Mouse (Mus musculus) cerebellum, adult 8-10 months (tissue): Measurements from ENCODE around the gene Slamf6.
"Not testable (repeated sequence)": the region's sequence is repeated elsewhere in the genome, so short reads cannot be mapped to it uniquely, and the experiment has no call there.

Experiments used
- DNase-seq: peaks from one replicate; pipeline ENCODE4 v3.0.0; 2022

Gene Slamf6

GRCm38 (mm10) chr1:171917305-171918039 lies at the start of gene Slamf6:
TSS of gene Slamf6 (plus strand) at chr1:171917515.
- no peak for DNase-seq

GRCm38 (mm10) chr1:171886989-171887388 lies 30.3 kb upstream of the Slamf6 start:
- no peak for DNase-seq

- not testable (repeated sequence) for DNase-seq
These were observed 22.0 kb upstream of the Slamf6 start, which contains the start of gene Gm10521 for GRCm38 (mm10) chr1:171895364-171895763. TSS of gene Gm10521 (plus strand) at chr1:171895664.

- no peak for DNase-seq
These were observed 13.3 kb upstream of the Slamf6 start for GRCm38 (mm10) chr1:171904011-171904410.

GRCm38 (mm10) chr1:171915638-171916458 lies 1.5 kb upstream of the Slamf6 start:
- DNase-seq, result no peak

GRCm38 (mm10) chr1:171918136-171918920 lies 1.0 kb downstream of the Slamf6 start:
- no peak for DNase-seq

- DNase-seq, result no peak
These were observed 1.9 kb downstream of the Slamf6 start for GRCm38 (mm10) chr1:171919193-171919592.

- no peak for DNase-seq
These were observed 2.7 kb downstream of the Slamf6 start for GRCm38 (mm10) chr1:171919901-171920510.

GRCm38 (mm10) chr1:171920989-171921621 lies 3.8 kb downstream of the Slamf6 start:
- DNase-seq, result no peak

GRCm38 (mm10) chr1:171921641-171922040 lies 4.3 kb downstream of the Slamf6 start:
- DNase-seq, result no peak

- DNase-seq, result no peak
These were observed 5.5 kb downstream of the Slamf6 start for GRCm38 (mm10) chr1:171922844-171923243.

GRCm38 (mm10) chr1:171924900-171925299 lies 7.6 kb downstream of the Slamf6 start:
- no peak for DNase-seq

GRCm38 (mm10) chr1:171933851-171934250 lies 16.5 kb downstream of the Slamf6 start:
- no peak for DNase-seq

- no peak for DNase-seq
These were observed 21.9 kb downstream of the Slamf6 start for GRCm38 (mm10) chr1:171938952-171939948.

- no peak for DNase-seq
These were observed 23.3 kb downstream of the Slamf6 start for GRCm38 (mm10) chr1:171940626-171941025.

- no peak for DNase-seq
These were observed 29.2 kb downstream of the Slamf6 start for GRCm38 (mm10) chr1:171946447-171946995.

GRCm38 (mm10) chr1:171948161-171948945 lies 31.0 kb downstream of the Slamf6 start:
- DNase-seq, result no peak

GRCm38 (mm10) chr1:171948946-171949508 lies 31.7 kb downstream of the Slamf6 start:
- DNase-seq, result no peak

GRCm38 (mm10) chr1:171955071-171955470 lies 37.8 kb downstream of the Slamf6 start:
- DNase-seq, result no peak
